Mouse (Mus musculus) left cerebral cortex, adult 18-20 months (tissue): Measurements from ENCODE around the gene Clns1a. TPM values are rescaled to one million over a fixed set of nuclear protein-coding genes. Genes with fewer than 3 reads are reported as not detected.

Experiments used
- DNase-seq, 2 experiments: peaks; one replicate each; pipeline ENCODE4 v3.0.0; 2021 to 2022; ENCODE audit warnings: low spot score in 2 of 2, mixed read lengths in 1 of 2
- total RNA-seq, 2 experiments: library from RNA; stranded (reverse); gene quantifications; 2 replicates each; pipeline ENCODE4 v1.2.3; 2021

Gene Clns1a
- total RNA-seq, 2 experiments from 2014 or later = 89.6 to 94.8 TPM

DNA sequence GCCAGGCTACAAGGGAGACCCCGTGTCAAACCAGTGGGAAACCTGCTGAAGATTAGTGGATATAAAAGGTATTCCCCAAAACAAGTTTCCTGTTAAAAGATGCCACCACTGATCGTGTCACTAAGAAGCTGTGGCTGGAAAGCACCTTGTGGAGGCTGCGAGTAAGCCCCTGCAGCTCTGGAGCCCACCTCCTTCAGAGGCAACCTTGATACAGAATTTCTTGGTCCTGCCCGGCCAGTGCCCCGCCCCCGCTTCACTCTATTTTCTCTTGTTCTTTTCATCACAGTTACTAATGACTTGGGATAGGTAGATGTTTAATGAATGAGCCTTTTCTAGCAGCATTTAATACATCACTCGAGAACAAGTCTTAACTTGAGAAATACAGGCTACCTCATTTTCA, 29.6 kb downstream of the Clns1a start:
- no peak for DNase-seq

GRCm38 (mm10) chr7:97726778-97727177, 30.3 kb downstream of the Clns1a start:
- no peak for DNase-seq

- DNase-seq = no peak
Observed at GRCm38 (mm10) chr7:97728666-97729614, 32.5 kb downstream of the Clns1a start.

- DNase-seq = no peak
Observed at GRCm38 (mm10) chr7:97730427-97730826, 34.0 kb downstream of the Clns1a start.

GRCm38 (mm10) chr7:97733606-97734005, 37.2 kb downstream of the Clns1a start:
- DNase-seq = no peak

DNA sequence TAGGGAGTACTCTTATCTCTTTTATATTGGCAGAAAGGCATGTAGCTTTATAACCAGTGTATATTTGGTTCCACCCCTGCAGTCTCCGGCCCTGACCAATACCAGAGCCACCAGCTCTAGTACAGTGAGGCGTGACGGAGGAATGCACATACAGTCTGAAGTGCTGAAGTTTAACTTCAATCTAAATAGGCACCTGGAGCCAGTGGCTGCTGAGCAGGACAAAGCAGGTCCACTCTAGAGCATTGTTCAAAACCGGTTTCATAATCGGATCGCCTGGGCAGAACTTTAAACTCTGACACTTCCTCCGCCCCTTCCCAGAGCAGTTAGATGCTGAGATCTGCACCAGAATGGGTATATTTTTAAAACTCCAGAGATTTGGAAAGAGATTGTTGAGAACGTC, 38.6 kb downstream of the Clns1a start:
- DNase-seq = no peak

DNA sequence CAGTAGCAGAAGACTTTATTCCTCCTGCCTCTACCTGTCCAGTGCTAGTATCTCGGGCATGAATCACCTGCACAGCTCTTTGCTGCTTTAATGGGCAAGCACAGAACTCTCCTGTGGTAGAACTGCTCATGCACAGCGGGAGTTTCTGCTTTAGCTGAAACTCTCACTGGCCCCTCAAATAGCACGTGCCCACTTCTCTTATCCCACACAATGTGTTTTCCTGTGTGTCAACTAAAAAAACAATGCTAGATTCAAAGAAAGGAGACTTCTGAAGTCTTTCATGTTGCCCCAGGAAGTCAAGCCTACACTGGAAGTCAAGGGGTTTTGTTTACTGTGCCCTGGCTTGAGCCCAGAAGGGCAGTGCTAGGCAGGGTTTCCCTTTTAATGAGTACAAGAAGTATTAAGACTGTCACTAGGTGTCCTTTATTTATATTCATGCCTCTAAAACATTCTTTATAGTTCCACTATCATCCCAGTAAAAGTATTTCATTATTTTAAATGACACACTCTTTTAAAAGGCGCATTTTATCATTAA, 39.5 kb downstream of the Clns1a start:
- DNase-seq = no peak

- no peak for DNase-seq
Observed at GRCm38 (mm10) chr7:97737256-97737637, 40.8 kb downstream of the Clns1a start.

- peak; percentile 70 to 80 for DNase-seq
Observed at GRCm38 (mm10) chr7:97737638-97738456, 41.4 kb downstream of the Clns1a start, which contains the start of gene Aqp11. TSS of gene Aqp11 (minus strand) at chr7:97738289.

- no peak for DNase-seq
Observed at GRCm38 (mm10) chr7:97740948-97741347, 44.5 kb downstream of the Clns1a start.

GRCm38 (mm10) chr7:97741756-97742291, 45.4 kb downstream of the Clns1a start:
- no peak for DNase-seq

DNA sequence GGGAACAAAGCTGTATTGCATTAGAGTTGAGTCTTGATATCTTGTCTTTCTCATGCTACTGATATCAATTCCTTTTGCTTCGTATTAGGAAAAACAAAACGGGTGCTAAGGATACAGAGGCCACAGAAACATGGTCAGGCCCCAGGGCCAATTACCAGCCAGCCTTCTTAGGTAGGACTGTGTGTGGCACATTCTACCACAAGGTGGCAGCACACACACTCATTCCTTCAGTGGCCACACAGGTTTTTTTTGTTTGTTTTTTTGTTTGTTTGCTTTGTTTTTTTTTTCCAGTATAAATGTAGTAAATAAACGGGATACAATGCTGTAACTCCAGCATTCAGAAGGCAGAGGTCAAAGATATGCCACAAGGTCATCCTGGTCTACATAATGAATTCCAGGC, 48.9 kb downstream of the Clns1a start:
- peak in 1 of 2 experiments; percentile 72 for DNase-seq

- DNase-seq = no peak
Observed at GRCm38 (mm10) chr7:97747176-97747707, 50.8 kb downstream of the Clns1a start.

GRCm38 (mm10) chr7:97747787-97748497, 51.5 kb downstream of the Clns1a start:
- DNase-seq = peak; percentile 87 to 91

- DNase-seq = no peak
Observed at GRCm38 (mm10) chr7:97748527-97749206, 52.2 kb downstream of the Clns1a start.

- no peak for DNase-seq
Observed at GRCm38 (mm10) chr7:97749207-97750190, 53.1 kb downstream of the Clns1a start.

- DNase-seq = peak in 1 of 2 experiments; percentile 60
Observed at GRCm38 (mm10) chr7:97756967-97757881, 60.8 kb downstream of the Clns1a start.
